Mouse (Mus musculus): ENCODE data around the gene Sult5a1. TPM values are rescaled to one million over a fixed set of nuclear protein-coding genes. Genes with fewer than 3 reads are reported as not detected.

The Sult5a1 gene
- total and polyA plus RNA-seq, 2 experiments from 2014 or later, result 2.2 to 2.8 TPM

GRCm38 (mm10) chr8:123117127-123117731, 40.9 kb downstream of the Sult5a1 start, which contains the start of gene Cpne7:
Gene Cpne7, plus strand, starts transcription at chr8:123117374.
- Histone ChIP-seq H3K4me3 (ENCODE audit: low read depth, low read length) (peak within 1 kb of the TSS; percentile 51), H3K4me1 (ENCODE audit: insufficient read depth, low read length) (0 out of 2 replicates have a peak, but pooled peaks cover 4% of the 10 kb centered on the region), H3K36me3 (ENCODE audit: insufficient read depth, low read length) (no peaks in the 10 kb centered on the region), H3K4me2 (ENCODE audit: low read depth, low read length, poor library complexity, severe bottlenecking) (peak within 1 kb of the TSS; percentile 87), H3K27me3 (ENCODE audit: insufficient read depth, low read length) (peaks cover 19% of the 10 kb centered on the region), H3K27ac (ENCODE audit: low read depth, low read length) (no peak within 1 kb of the TSS), H3K9ac (replicated peaks; ENCODE audit: low read length, poor library complexity, severe bottlenecking) (peak within 1 kb of the TSS; percentile 61), H3K9me3 (ENCODE audit: low read length) (no peaks in the 10 kb centered on the region)
- ATAC-seq (ENCODE audit: low FRiP score) (peak; percentile 27; the same call in 1 of the 2 replicates), DNase-seq (ENCODE audit: low spot score) (no peak)
- TF ChIP-seq CTCF (IDR thresholded peaks at IDR 0.05), result no peak
- WGBS, result under 1% methylated on average over 39 of the region's 51 CpGs

- Histone ChIP-seq H3K9me3 (ENCODE audit: low read length) (no peaks in the 10 kb centered on the region), H3K4me3 (ENCODE audit: low read depth, low read length) (no peak overlapping the region), H3K4me1 (ENCODE audit: insufficient read depth, low read length) (0 out of 2 replicates have a peak, but pooled peaks cover 4% of the 10 kb centered on the region), H3K36me3 (ENCODE audit: insufficient read depth, low read length) (no peaks in the 10 kb centered on the region), H3K27ac (ENCODE audit: low read depth, low read length) (no peak overlapping the region), H3K9ac (replicated peaks; ENCODE audit: low read length, poor library complexity, severe bottlenecking) (no peak overlapping the region), H3K4me2 (ENCODE audit: low read depth, low read length, poor library complexity, severe bottlenecking) (no peak overlapping the region), H3K27me3 (ENCODE audit: insufficient read depth, low read length) (peaks cover 19% of the 10 kb centered on the region)
- ATAC-seq (ENCODE audit: low FRiP score) (no peak), DNase-seq (ENCODE audit: low spot score) (no peak)
- no peak for TF ChIP-seq CTCF (IDR thresholded peaks at IDR 0.05)
- WGBS, result 74% methylated on average over 3 of the region's 3 CpGs
These were observed 43.5 kb downstream of the Sult5a1 start for GRCm38 (mm10) chr8:123114644-123115043.

- H3K9ac ChIP-seq (replicated peaks; ENCODE audit: low read length, poor library complexity, severe bottlenecking), result no peak overlapping the region
- 72% methylated on average over 2 of the region's 2 CpGs for WGBS
- H3K4me1 ChIP-seq (ENCODE audit: insufficient read depth, low read length), result 0 out of 2 replicates have a peak, but pooled peaks cover 4% of the 10 kb centered on the region
- H3K4me2 ChIP-seq (ENCODE audit: low read depth, low read length, poor library complexity, severe bottlenecking), result no peak overlapping the region
- H3K27me3 ChIP-seq (ENCODE audit: insufficient read depth, low read length), result peaks cover 19% of the 10 kb centered on the region
- TF ChIP-seq CTCF (IDR thresholded peaks at IDR 0.05), result peak; percentile 59
- H3K36me3 ChIP-seq (ENCODE audit: insufficient read depth, low read length), result no peaks in the 10 kb centered on the region
- no peak overlapping the region for H3K27ac ChIP-seq (ENCODE audit: low read depth, low read length)
- ATAC-seq (ENCODE audit: low FRiP score) (no peak), DNase-seq (ENCODE audit: low spot score) (peak; percentile 43)
- no peaks in the 10 kb centered on the region for H3K9me3 ChIP-seq (ENCODE audit: low read length)
- no peak overlapping the region for H3K4me3 ChIP-seq (ENCODE audit: low read depth, low read length)
These were observed 44.1 kb downstream of the Sult5a1 start for GRCm38 (mm10) chr8:123113908-123114469.

- H3K27ac ChIP-seq (ENCODE audit: low read depth, low read length), result no peak overlapping the region
- 0 out of 2 replicates have a peak, but pooled peaks cover 4% of the 10 kb centered on the region for H3K4me1 ChIP-seq (ENCODE audit: insufficient read depth, low read length)
- no peak for DNase-seq (ENCODE audit: low spot score)
- ATAC-seq (ENCODE audit: low FRiP score), result no peak
- H3K9ac ChIP-seq (replicated peaks; ENCODE audit: low read length, poor library complexity, severe bottlenecking), result no peak overlapping the region
- no peaks in the 10 kb centered on the region for H3K36me3 ChIP-seq (ENCODE audit: insufficient read depth, low read length)
- H3K4me2 ChIP-seq (ENCODE audit: low read depth, low read length, poor library complexity, severe bottlenecking), result no peak overlapping the region
- WGBS, result 81% methylated on average over 9 of the region's 9 CpGs
- H3K9me3 ChIP-seq (ENCODE audit: low read length), result no peaks in the 10 kb centered on the region
- no peak for TF ChIP-seq CTCF (IDR thresholded peaks at IDR 0.05)
- peaks cover 13% of the 10 kb centered on the region for H3K27me3 ChIP-seq (ENCODE audit: insufficient read depth, low read length)
- H3K4me3 ChIP-seq (ENCODE audit: low read depth, low read length), result no peak overlapping the region
These were observed 45.2 kb downstream of the Sult5a1 start for GRCm38 (mm10) chr8:123112892-123113291.

GRCm38 (mm10) chr8:123110649-123111048, 47.5 kb downstream of the Sult5a1 start:
- Histone ChIP-seq H3K4me3 (ENCODE audit: low read depth, low read length) (no peak overlapping the region), H3K27me3 (ENCODE audit: insufficient read depth, low read length) (peaks cover under 1% of the 10 kb centered on the region; the same call in 1 of the 2 replicates), H3K9ac (replicated peaks; ENCODE audit: low read length, poor library complexity, severe bottlenecking) (no peak overlapping the region), H3K9me3 (ENCODE audit: low read length) (no peaks in the 10 kb centered on the region), H3K36me3 (ENCODE audit: insufficient read depth, low read length) (peaks cover under 1% of the 10 kb centered on the region), H3K27ac (ENCODE audit: low read depth, low read length) (no peak overlapping the region), H3K4me1 (ENCODE audit: insufficient read depth, low read length) (no peaks in the 10 kb centered on the region), H3K4me2 (ENCODE audit: low read depth, low read length, poor library complexity, severe bottlenecking) (no peak overlapping the region)
- 21% methylated on average over 4 of the region's 4 CpGs for WGBS
- peak; percentile 80 for TF ChIP-seq CTCF (IDR thresholded peaks at IDR 0.05)
- ATAC-seq (ENCODE audit: low FRiP score) (no peak), DNase-seq (ENCODE audit: low spot score) (peak; percentile 59)

GRCm38 (mm10) chr8:123108953-123109352, 49.2 kb downstream of the Sult5a1 start:
- H3K4me2 ChIP-seq (ENCODE audit: low read depth, low read length, poor library complexity, severe bottlenecking), result no peak overlapping the region
- ATAC-seq (ENCODE audit: low FRiP score) (no peak), DNase-seq (ENCODE audit: low spot score) (no peak)
- H3K4me3 ChIP-seq (ENCODE audit: low read depth, low read length), result no peak overlapping the region
- no peak overlapping the region for H3K9ac ChIP-seq (replicated peaks; ENCODE audit: low read length, poor library complexity, severe bottlenecking)
- no peaks in the 10 kb centered on the region for H3K9me3 ChIP-seq (ENCODE audit: low read length)
- TF ChIP-seq CTCF (IDR thresholded peaks at IDR 0.05), result no peak
- H3K27me3 ChIP-seq (ENCODE audit: insufficient read depth, low read length), result no peaks in the 10 kb centered on the region
- no peaks in the 10 kb centered on the region for H3K4me1 ChIP-seq (ENCODE audit: insufficient read depth, low read length)
- WGBS, result 80% methylated on average over 5 of the region's 5 CpGs
- H3K27ac ChIP-seq (ENCODE audit: low read depth, low read length), result no peak overlapping the region
- H3K36me3 ChIP-seq (ENCODE audit: insufficient read depth, low read length), result peaks cover 14% of the 10 kb centered on the region

All from midbrain, postnatal 0 days (tissue).